Mouse (Mus musculus): ENCODE data around the gene Frmpd1.

GRCm38 (mm10) chr4:45222395-45222794, 37.7 kb downstream of the Frmpd1 start:
- TF ChIP-seq POLR2A (IDR thresholded peaks at IDR 0.05; ENCODE audit: insufficient read depth, low read depth, low read length) (no peak), CTCF (IDR thresholded peaks at IDR 0.05; ENCODE audit: insufficient read depth, low read depth, low read length) (no peak)

Data from olfactory bulb, adult 2 months (tissue).